Mouse (Mus musculus) gastrocnemius, adult 18-20 months (tissue): ENCODE results near the gene Rnf181. TPM values are rescaled to one million over a fixed set of nuclear protein-coding genes. Genes with fewer than 3 reads are reported as not detected.
A peak's percentile ranks its signal among the peaks of the same experiment; 100 is the strongest.

Source experiments
- DNase-seq: peaks from one replicate; pipeline ENCODE4 v3.0.0; 2021; ENCODE audit warnings: low spot score
- total RNA-seq, 2 experiments: library from RNA; stranded (reverse); gene quantifications; 2 replicates each; pipeline ENCODE4 v1.2.3; 2021

Rnf181 gene
- total RNA-seq, 2 experiments from 2014 or later: 27.0 to 27.6 TPM

DNA sequence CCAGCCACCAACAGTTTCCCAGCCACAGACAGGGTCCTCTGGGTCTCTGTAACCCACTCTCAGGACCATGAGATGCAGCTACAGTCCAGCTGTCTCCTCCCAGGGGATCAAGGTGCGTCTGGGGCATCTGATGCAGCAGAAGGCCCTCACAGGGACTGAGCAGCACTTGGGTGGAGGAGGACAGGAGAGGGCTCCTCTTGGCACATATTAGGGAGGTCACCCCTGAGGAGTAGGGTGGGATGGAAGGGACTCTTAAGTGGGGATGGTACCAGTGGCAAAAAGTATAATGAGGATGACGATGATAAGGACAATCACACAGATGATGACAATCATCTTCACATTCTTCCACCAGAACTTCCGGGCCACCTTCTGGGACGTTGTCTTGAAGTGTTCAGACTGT, 18.5 kb upstream of the Rnf181 start:
- DNase-seq: no peak

DNA sequence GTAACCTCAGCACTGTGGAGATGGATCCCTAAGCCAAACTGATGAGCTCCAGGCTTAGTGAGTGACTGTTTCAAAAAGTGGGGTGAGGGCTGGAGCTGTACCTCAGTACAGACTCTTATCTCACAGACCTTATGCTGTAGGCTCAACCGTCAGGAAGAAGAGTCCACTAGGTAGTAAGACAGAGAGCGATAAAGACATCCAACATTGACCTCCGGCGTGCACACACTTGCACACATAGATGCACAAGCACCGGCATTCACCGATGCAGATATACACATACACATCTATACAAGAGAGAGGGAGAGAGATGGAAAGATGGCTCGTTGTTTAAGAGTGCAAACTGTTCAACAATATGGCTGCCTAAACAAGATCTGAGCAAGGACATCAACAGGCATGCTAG, 17.2 kb upstream of the Rnf181 start:
- DNase-seq: no peak

GRCm38 (mm10) chr6:72383142-72383820, 16.5 kb upstream of the Rnf181 start:
- no peak for DNase-seq

GRCm38 (mm10) chr6:72382494-72382893, 15.7 kb upstream of the Rnf181 start:
- DNase-seq: no peak

- peak; percentile 86 for DNase-seq
Observed at GRCm38 (mm10) chr6:72380131-72380770, 13.5 kb upstream of the Rnf181 start, which contains the start of gene Vamp5. TSS of gene Vamp5 (minus strand) at chr6:72380468.

GRCm38 (mm10) chr6:72379377-72380130, 12.8 kb upstream of the Rnf181 start:
- DNase-seq: peak; percentile 57

DNA sequence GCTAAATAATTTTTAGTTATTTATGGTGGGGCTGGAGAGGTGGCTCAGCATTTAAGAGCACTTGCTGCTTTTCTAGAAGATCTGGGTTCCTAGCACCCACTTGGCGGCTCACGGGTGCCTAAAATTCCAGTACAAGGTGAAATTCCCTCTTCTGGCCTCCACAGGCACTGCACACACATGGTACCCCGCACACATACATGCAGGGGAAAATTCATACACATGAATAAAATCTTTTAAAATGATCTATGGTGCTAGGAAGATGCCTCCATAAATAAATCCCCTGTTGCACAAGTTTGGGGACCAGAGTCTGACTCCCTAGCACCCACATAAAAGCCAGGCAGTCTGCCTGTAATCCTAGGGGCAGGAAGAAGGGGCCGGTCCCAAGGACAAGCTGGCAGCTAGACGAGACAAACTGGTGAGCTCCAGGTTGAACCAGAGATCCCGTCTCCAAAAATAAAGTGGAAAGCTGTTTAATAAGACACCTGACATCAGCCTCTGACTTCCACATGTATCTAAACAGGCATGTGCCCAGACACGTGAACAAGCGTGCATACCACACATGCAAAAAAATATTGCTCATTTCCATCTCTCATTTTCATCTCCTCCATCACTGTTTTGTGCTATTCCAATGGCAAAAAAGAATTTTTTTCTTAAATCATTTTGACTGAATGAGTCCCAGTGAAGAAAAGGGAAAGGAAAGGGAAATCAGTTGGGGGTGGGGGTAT, 11.9 kb upstream of the Rnf181 start:
- DNase-seq: no peak

GRCm38 (mm10) chr6:72374820-72375563, 8.2 kb upstream of the Rnf181 start:
- no peak for DNase-seq

DNA sequence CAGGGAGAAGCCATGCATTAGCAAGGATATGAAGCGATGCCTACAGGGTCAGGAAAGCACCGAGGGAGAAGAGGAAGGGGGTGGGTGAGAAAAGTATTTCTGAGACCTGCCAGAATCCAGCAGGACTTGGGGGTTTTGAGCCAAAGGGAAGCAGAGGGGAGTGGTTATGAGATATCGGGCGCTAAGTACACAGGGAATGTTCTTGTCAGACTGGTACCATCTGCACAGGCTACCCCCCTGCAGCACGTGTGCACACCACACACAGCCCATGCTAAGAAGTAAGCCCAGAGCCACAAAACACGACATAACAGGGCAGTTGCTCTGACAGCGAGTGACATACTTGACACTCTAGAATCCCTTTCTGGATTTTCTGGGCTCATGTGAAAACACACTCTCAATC, 7.5 kb upstream of the Rnf181 start:
- DNase-seq: no peak

DNA sequence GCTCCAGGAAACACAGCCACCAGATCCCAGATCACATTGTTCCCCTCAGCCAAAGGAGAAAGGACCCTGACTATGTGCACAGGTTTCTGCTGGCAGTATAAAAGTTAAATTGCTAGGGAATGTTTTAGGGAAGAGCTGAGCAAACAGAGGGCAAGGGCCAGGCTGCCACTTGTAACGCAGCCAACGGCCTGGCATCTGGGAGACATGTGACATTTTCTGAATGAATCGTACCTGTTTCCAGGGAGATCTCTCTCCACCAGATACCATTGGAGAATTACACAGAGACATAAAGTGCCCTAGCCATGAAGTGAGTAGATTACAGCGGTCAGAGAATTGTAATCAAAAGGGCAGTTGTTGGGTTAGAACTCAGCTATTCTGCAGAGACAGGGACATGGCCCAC, 6.4 kb upstream of the Rnf181 start:
- no peak for DNase-seq

DNA sequence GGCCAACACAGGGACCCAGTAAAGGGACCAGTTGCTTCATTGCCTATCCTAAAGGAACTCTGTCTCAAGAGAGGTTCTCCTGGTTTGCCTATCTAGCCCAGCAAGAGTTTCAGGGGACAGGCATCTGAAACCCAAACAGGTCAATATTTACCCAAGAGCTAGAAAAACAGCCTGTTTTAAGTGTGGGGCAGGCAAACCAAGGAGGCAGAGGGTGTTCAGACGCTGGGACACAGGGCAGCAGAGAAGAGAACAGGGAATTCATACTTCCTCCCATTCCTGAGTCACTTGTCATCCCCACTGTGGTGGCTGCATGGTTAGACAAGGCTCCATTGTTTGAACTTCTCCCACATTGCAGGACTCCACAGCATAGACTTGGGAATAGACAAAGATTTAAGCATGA, 4.8 kb upstream of the Rnf181 start:
- no peak for DNase-seq

DNA sequence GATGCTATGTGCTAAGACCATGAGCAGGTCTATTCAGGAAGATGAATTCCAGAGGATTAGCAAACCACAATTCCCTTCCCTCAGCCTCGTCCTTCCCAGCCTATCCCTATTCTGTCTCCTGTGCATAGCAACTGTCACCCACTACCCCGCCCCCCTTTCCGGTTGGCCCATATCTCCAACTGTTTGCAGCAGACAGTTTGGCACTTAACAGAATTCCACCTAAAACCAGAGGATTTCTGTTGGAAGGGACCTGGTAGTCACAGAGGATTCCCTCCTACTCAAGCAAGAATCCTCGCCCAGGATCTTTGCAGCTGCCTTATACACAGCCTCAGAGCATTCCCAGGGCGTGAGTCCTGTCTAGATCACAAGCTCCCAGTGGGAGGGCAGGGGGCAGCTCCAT, 4.4 kb upstream of the Rnf181 start:
- no peak for DNase-seq

DNA sequence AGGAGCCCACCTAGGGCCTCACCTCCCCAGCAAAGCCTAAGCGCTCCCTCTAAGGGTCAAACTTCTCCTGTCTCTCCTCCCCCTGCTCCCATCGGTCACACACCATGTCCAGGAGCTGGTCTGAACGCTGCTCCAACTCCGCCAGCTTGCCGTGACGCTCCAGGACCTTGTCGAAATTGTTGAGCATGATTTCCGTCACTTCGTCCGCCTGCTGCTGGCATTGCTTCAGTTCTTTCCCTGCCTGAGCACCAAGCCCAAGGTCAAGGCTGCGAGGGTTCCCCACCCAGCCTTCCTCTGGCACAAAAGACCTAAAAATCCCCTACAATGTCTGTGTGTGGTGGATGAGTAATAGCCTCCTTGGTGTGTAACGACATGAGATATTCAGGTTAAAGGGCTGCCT, 3.3 kb upstream of the Rnf181 start:
- no peak for DNase-seq

DNA sequence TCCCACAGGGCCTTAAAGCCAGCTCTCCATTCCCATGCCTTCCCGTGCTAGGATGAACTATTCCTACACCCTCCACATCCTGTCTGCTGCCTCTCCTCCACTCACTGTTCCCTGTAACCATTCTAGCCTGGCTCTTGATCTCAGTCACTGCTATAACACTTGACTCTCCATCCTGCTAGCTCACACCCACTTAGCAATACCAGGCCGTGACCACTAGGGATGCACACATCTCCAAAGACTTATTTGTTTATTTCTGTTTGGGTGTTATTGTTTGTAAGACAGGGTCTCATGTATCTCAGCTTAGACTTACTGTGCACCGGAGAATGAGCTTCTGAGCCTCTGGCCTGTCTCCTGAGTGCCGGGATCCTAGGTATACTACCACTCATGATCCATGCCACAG, 2.8 kb upstream of the Rnf181 start:
- no peak for DNase-seq

- no peak for DNase-seq
Observed at GRCm38 (mm10) chr6:72367460-72367974, 761 bp upstream of the Rnf181 start.

DNA sequence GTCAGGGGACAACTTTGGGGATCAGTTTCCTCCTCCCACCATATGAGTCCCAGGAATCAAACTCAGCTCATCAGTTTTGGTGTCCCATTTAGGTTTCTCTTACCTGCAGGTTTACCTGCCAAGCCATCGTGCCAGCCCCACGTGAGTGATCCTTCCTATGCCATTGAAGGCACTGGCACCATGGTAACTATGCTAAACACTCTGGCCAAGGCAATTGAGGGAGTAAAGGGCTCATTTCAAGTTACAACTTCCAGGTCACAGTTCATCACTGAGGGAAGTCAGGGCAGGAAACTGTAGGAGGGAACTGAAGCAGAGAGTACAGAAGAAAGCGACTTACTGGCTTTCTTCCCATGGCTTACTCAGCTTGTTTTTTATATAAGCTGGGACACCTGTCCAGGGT, 452 bp downstream of the Rnf181 start:
- no peak for DNase-seq

- DNase-seq: no peak
Observed at GRCm38 (mm10) chr6:72364985-72365384, 1.8 kb downstream of the Rnf181 start.

DNA sequence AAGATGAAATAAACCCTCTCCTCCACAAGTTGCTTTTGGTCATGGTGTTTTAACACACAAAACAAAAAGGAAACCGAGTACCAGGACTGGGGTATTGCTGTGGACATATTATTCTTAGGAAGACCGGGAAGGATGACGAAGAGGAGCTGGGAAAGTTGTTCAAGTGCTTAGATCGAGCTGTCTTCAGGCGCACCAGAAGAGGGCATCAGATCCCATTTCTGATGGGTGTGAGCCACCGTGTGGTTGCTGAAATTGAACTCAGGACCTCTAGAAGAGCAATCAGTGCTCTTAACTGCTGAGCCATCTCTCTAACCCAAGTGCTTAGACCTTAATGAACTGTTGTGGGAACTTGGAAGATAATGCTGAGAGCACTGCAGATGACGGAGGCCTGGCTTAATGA, 2.7 kb downstream of the Rnf181 start:
- DNase-seq: no peak

- DNase-seq: peak; percentile 98
Observed at GRCm38 (mm10) chr6:72362132-72363028, 4.4 kb downstream of the Rnf181 start.

- no peak for DNase-seq
Observed at GRCm38 (mm10) chr6:72361121-72361551, 5.6 kb downstream of the Rnf181 start.
